In the genomic region with DNA sequence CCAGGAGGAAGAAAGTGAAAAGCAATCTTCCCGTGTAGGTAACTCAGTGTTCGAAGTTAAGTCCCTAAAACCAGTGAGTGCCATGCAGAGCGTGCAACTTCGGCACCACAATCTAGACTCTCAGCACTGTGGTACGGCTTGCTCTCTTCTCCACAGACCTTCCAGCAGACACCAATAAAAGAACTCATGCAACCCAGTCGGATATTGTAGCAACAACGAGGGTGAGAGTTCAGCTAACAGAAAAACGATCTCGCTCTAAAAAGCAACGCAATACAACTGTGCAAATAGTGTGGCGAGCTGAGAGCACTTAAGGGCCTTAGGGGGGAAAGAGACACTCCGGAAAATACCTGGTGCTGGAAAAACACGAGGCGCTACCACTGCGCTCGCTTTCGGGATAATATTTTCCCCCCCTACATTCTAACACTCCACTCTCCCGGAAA, we compare ENCODE assay signal across 8 mouse cellular contexts. TPM values are rescaled to one million over a fixed set of nuclear protein-coding genes. Genes with fewer than 3 reads are reported as not detected.
DNase-seq lines count a peak whose midpoint lies in the region; ATAC-seq and TF ChIP-seq lines count a peak whose summit lies in the region.

No protein-coding gene starts in this region.

- no peak for TF ChIP-seq CTCF in E14TG2a.4 (conservative IDR thresholded peaks at IDR 0.05; ENCODE audit: low read length)

- intact Hi-C loops in gastrocnemius, postnatal 36 days (cut with DNase I) = no loop called here

- H3K4me3 ChIP-seq in E14TG2a.4 (replicated peaks; ENCODE audit: low read length) = peak overlapping the region; percentile 97
- H3K4me3 ChIP-seq in embryonic facial prominence, embryonic 10.5 days = peak overlapping the region; percentile 98
- peak overlapping the region; percentile 99 for H3K4me3 ChIP-seq in stomach, embryonic 16.5 days (replicated peaks; ENCODE audit: low read length)

- under 1% methylated on average over 18 of the region's 18 CpGs for WGBS in embryonic facial prominence, embryonic 10.5 days
- WGBS in stomach, embryonic 16.5 days = under 1% methylated on average over 18 of the region's 18 CpGs

- ATAC-seq in stomach, embryonic 16.5 days (ENCODE audit: insufficient read depth, low FRiP score) = no peak

- peaks cover 51% of the 10 kb centered on the region for H3K4me1 ChIP-seq in E14TG2a.4 (replicated peaks; ENCODE audit: low read depth, low read length)
- peaks cover 46% of the 10 kb centered on the region for H3K4me1 ChIP-seq in embryonic facial prominence, embryonic 10.5 days
- peaks cover 23% of the 10 kb centered on the region for H3K4me1 ChIP-seq in stomach, embryonic 16.5 days (ENCODE audit: control insufficient read depth, insufficient read depth, low read length)

- peak overlapping the region; percentile 99 for H3K9ac ChIP-seq in stomach, embryonic 16.5 days (ENCODE audit: low read length)

- peak overlapping the region; percentile 99 for H3K27ac ChIP-seq in embryonic facial prominence, embryonic 10.5 days (replicated peaks)
- H3K27ac ChIP-seq in stomach, embryonic 16.5 days (ENCODE audit: low read length) = peak overlapping the region; percentile 98

- H3K27me3 ChIP-seq in E14TG2a.4 (ENCODE audit: insufficient read depth, low read length) = peaks cover 4% of the 10 kb centered on the region
- H3K27me3 ChIP-seq in embryonic facial prominence, embryonic 10.5 days (replicated peaks; ENCODE audit: low read depth, poor library complexity, severe bottlenecking) = no peaks in the 10 kb centered on the region
- H3K27me3 ChIP-seq in stomach, embryonic 16.5 days (ENCODE audit: control insufficient read depth, insufficient read depth, low read length) = no peaks in the 10 kb centered on the region

- H3K9me3 ChIP-seq in E14TG2a.4 (ENCODE audit: low read length) = no peaks in the 10 kb centered on the region
- H3K9me3 ChIP-seq in embryonic facial prominence, embryonic 10.5 days = no peaks in the 10 kb centered on the region
- H3K9me3 ChIP-seq in stomach, embryonic 16.5 days (replicated peaks; ENCODE audit: control insufficient read depth, low read length) = no peaks in the 10 kb centered on the region

- H3K36me3 ChIP-seq in E14TG2a.4 (ENCODE audit: insufficient read depth, low read length) = peaks cover 16% of the 10 kb centered on the region
- no peaks in the 10 kb centered on the region for H3K36me3 ChIP-seq in embryonic facial prominence, embryonic 10.5 days (replicated peaks)
- no peaks in the 10 kb centered on the region for H3K36me3 ChIP-seq in stomach, embryonic 16.5 days (ENCODE audit: control insufficient read depth, insufficient read depth, low read length)

- H3K4me2 ChIP-seq in stomach, embryonic 16.5 days (ENCODE audit: low read depth, low read length) = peak overlapping the region; percentile 76

- DNase-seq in gastrocnemius, postnatal 25 days = peak; percentile 15
- DNase-seq in gastrocnemius, postnatal 36 days = no peak
- DNase-seq in embryonic facial prominence, embryonic 10.5 days (ENCODE audit: low spot score) = no peak
- DNase-seq in induced T-regulatory cell, adult 2 months (ENCODE audit: low read depth) = peak; percentile 60
- DNase-seq in lung, postnatal 14 days = peak; percentile 45
- DNase-seq in T-cell, adult 2 months (ENCODE audit: low spot score) = no peak

RNA-seq across cellular contexts. Expression of a gene that starts 1.3 kb away (rescaled TPM):
- 10 to 100 TPM; 67.5 to 69.2 TPM for total RNA-seq in gastrocnemius, postnatal 25 days (2021)
- total RNA-seq in gastrocnemius, postnatal 36 days (2021) = 10 to 100 TPM; 67.9 to 78.6 TPM
- 85.4 and 93.6 TPM in 2 replicates for polyA plus RNA-seq in embryonic facial prominence, embryonic 10.5 days (2016; fragmentation: Nextera tagmentation; extraction: Ambion mirVana)
- polyA plus RNA-seq in stomach, embryonic 16.5 days (2015; fragmentation: Nextera tagmentation; extraction: Ambion mirVana) = 80.8 and 83.6 TPM in 2 replicates

Comparison
In these comparisons a context has a peak if more than half of its experiments do, and no peak if none do; other contexts are left out.
1. DNase-seq: peak in gastrocnemius, postnatal 25 days (single experiment), induced T-regulatory cell, adult 2 months (single experiment) and lung, postnatal 14 days (single experiment); none in gastrocnemius, postnatal 36 days (0 of 2), embryonic facial prominence, embryonic 10.5 days (single experiment) and T-cell, adult 2 months (single experiment).
2. Peak in every context shown above with its lines, with median percentiles within 50 percentile points of each other: H3K4me3 ChIP-seq.